Mouse (Mus musculus) hindbrain, embryonic 13.5 days (tissue): ENCODE measurements around the gene Idh2. TPM values are rescaled to one million over a fixed set of nuclear protein-coding genes. Genes with fewer than 3 reads are reported as not detected.

Source experiments
- ATAC-seq: fragments of 200-750 bp; cut with Nextera tagmentation; 2 replicates; pipeline ENCODE4 v1.8.0; 2017; ENCODE audit warnings: moderate TSS enrichment; ENCODE audit not compliant: low FRiP score
- H3K27ac ChIP-seq: fragments of 300-500 bp; sonication (generic); 2 replicates; pipeline ENCODE4 v1.5.1; 2015; ENCODE audit warnings: inconsistent platforms, mild to moderate bottlenecking, moderate library complexity
- H3K27me3 ChIP-seq: fragments of 300-500 bp; sonication (generic); 2 replicates; pipeline ENCODE4 v1.6.1; 2015; ENCODE audit warnings: mild to moderate bottlenecking, inconsistent platforms
- H3K36me3 ChIP-seq: fragments of 300-500 bp; sonication (generic); 2 replicates; pipeline ENCODE4 v1.6.1; 2015; ENCODE audit warnings: mild to moderate bottlenecking, inconsistent platforms
- H3K4me1 ChIP-seq: fragments of 300-500 bp; sonication (generic); replicated peaks from 2 replicates; pipeline ENCODE4 v1.6.1; 2015; ENCODE audit warnings: inconsistent platforms
- H3K4me2 ChIP-seq: fragments of 300-500 bp; sonication (generic); 2 replicates; pipeline ENCODE4 v1.6.1; 2015; ENCODE audit warnings: inconsistent platforms, mild to moderate bottlenecking, moderate library complexity
- H3K4me3 ChIP-seq: fragments of 300-500 bp; sonication (generic); 2 replicates; pipeline ENCODE4 v1.5.1; 2015; ENCODE audit warnings: mild to moderate bottlenecking, inconsistent platforms
- H3K9ac ChIP-seq: fragments of 300-500 bp; sonication (generic); 2 replicates; pipeline ENCODE4 v1.6.1; 2015; ENCODE audit warnings: mild to moderate bottlenecking, inconsistent platforms
- H3K9me3 ChIP-seq: fragments of 300-500 bp; sonication (generic); 2 replicates; pipeline ENCODE4 v1.6.1; 2016; ENCODE audit warnings: inconsistent platforms
- WGBS: fragments of 180-500 bp; shearing (Covaris S2); methylation state at CpG from one replicate; pipeline ENCODE4 v1.1.7; 2015; 5-methylcytosine and 5-hydroxymethylcytosine counted together
- polyA plus RNA-seq: library from polyadenylated mRNA; unstranded; fragments of >200 nt; fragmentation: Nextera tagmentation; extraction: Ambion mirVana; gene quantifications from 2 replicates; pipeline ENCODE4 v1.2.1, GENCODE M21; 2015

The Idh2 gene
- polyA plus RNA-seq, 1 experiment from 2014 or later = 237 TPM

DNA sequence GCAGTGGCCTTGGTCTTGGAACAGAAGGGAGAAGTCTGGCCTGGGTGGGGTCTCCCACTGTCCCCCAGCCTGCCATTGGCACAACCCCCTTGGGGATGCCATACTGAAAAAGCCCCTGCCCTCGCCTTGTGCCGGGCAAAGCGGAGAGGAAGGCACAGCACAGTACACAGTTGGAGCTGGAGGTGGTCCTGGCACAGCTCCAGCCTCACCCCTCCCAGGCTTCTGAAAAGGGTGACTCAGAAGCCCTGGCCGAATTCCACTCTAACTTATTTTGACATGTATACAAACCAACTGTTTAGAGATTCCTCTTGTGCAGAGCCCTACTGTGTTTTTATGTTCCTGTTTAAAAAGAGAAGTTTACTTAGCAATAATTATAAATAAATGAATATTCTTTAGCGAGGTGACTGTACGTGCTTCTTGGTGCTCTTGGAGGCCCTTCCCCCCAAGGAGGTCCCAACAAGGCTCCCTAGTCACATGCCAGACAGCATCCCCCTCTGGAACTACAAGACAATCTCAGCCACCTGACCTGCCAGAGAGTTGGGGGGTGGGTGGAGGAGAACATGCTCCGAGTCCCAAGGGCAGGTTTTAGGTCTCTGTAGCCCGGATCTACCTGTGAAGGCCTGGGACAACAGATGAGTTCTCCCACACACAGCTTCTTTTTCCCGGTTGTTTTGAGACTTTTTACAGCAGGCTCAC, 22.7 kb downstream of the Idh2 start:
- Histone ChIP-seq H3K9me3 (no peaks in the 10 kb centered on the region), H3K9ac (no peak overlapping the region), H3K27ac (0 out of 2 replicates have a peak overlapping the region, but pooled peaks have one; percentile 32), H3K36me3 (peaks cover 96% of the 10 kb centered on the region), H3K27me3 (no peaks in the 10 kb centered on the region), H3K4me1 (peaks cover 13% of the 10 kb centered on the region), H3K4me2 (no peak overlapping the region), H3K4me3 (no peak overlapping the region)
- ATAC-seq = peak; percentile 30; the same call in 1 of the 2 replicates
- 70% methylated on average over 9 of the region's 9 CpGs for WGBS

DNA sequence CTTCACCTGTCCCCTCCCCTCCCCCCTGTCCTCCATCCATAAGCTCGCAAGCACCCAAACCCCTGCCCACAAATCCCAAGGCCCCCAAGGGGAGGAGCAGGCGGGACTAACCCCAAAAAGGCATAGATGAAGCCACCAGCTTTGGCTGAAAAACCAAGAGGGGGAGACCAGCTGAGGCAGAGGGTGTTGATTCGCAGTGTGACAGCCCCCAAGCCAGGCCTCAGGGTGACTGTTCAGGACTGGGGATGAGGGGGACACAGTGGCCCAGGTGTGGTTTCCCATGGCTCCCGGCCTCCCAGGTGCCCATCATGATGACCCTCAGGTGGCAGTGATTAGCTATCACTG, 23.4 kb downstream of the Idh2 start:
- no peak overlapping the region for H3K9ac ChIP-seq
- no peak overlapping the region for H3K4me2 ChIP-seq
- H3K27me3 ChIP-seq = no peaks in the 10 kb centered on the region
- H3K27ac ChIP-seq = 0 out of 2 replicates have a peak overlapping the region, but pooled peaks have one; percentile 18
- peaks cover 13% of the 10 kb centered on the region for H3K4me1 ChIP-seq
- H3K4me3 ChIP-seq = no peak overlapping the region
- peaks cover 96% of the 10 kb centered on the region for H3K36me3 ChIP-seq
- H3K9me3 ChIP-seq = no peaks in the 10 kb centered on the region
- WGBS = 81% methylated on average over 4 of the region's 4 CpGs
- ATAC-seq = no peak

GRCm38 (mm10) chr7:80091004-80091865, 24.0 kb downstream of the Idh2 start:
- no peaks in the 10 kb centered on the region for H3K9me3 ChIP-seq
- H3K4me2 ChIP-seq = no peak overlapping the region
- H3K4me1 ChIP-seq = peaks cover 13% of the 10 kb centered on the region
- 0 out of 2 replicates have a peak overlapping the region, but pooled peaks have one; percentile 12 for H3K27ac ChIP-seq
- 65% methylated on average over 13 of the region's 13 CpGs for WGBS
- no peak overlapping the region for H3K9ac ChIP-seq
- H3K27me3 ChIP-seq = no peaks in the 10 kb centered on the region
- ATAC-seq = no peak
- H3K36me3 ChIP-seq = peaks cover 96% of the 10 kb centered on the region
- H3K4me3 ChIP-seq = no peak overlapping the region

- H3K27ac ChIP-seq = no peak overlapping the region
- peaks cover 13% of the 10 kb centered on the region for H3K4me1 ChIP-seq
- WGBS = 86% methylated on average over 18 of the region's 18 CpGs
Observed at GRCm38 (mm10) chr7:80090191-80091003, 24.8 kb downstream of the Idh2 start.

DNA sequence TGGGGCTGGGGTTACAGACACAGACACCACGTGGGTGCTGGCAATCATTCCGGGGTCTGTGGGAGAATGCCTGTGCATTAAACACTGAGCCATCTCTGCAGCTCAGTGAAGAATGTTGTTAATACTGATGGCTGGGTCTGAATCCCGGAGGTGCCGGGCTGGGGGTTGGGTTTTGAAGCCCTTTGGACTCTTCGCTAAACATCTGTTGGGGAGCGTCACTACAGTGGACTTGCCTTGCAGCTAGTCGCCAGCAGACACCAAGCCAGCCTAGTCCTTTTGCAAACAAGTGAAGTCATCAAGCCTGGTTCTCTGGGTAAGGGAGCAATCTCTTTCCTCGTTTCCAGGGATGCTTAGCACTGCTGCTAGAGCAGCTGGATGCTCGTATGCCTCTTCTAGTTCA, 27.0 kb downstream of the Idh2 start:
- no peak for ATAC-seq
- H3K4me2 ChIP-seq = no peak overlapping the region
- 85% methylated on average over 9 of the region's 9 CpGs for WGBS
- H3K4me3 ChIP-seq = no peak overlapping the region
- no peaks in the 10 kb centered on the region for H3K9me3 ChIP-seq
- peaks cover 16% of the 10 kb centered on the region for H3K4me1 ChIP-seq
- no peak overlapping the region for H3K27ac ChIP-seq
- peaks cover 79% of the 10 kb centered on the region for H3K36me3 ChIP-seq
- H3K9ac ChIP-seq = no peak overlapping the region
- H3K27me3 ChIP-seq = no peaks in the 10 kb centered on the region

More at GRCm38 (mm10) chr7:80090191-80091003, 24.8 kb downstream of the Idh2 start:
- Histone ChIP-seq H3K4me2 (no peak overlapping the region), H3K27me3 (no peaks in the 10 kb centered on the region), H3K9me3 (no peaks in the 10 kb centered on the region), H3K9ac (peak overlapping the region; percentile 35; the same call in 1 of the 2 replicates), H3K36me3 (peaks cover 94% of the 10 kb centered on the region), H3K4me3 (no peak overlapping the region)
- no peak; the same call in 1 of the 2 replicates for ATAC-seq

- Histone ChIP-seq H3K4me3 (no peak overlapping the region), H3K27ac (no peak overlapping the region), H3K9me3 (no peaks in the 10 kb centered on the region), H3K4me2 (no peak overlapping the region), H3K4me1 (0 out of 2 replicates have a peak, but pooled peaks cover 7% of the 10 kb centered on the region), H3K27me3 (no peaks in the 10 kb centered on the region), H3K9ac (no peak overlapping the region), H3K36me3 (peaks cover 81% of the 10 kb centered on the region)
- WGBS = 87% methylated on average over 33 of the region's 33 CpGs
- ATAC-seq = no peak; the same call in 1 of the 2 replicates
Observed at GRCm38 (mm10) chr7:80085970-80086715, 29.0 kb downstream of the Idh2 start.

DNA sequence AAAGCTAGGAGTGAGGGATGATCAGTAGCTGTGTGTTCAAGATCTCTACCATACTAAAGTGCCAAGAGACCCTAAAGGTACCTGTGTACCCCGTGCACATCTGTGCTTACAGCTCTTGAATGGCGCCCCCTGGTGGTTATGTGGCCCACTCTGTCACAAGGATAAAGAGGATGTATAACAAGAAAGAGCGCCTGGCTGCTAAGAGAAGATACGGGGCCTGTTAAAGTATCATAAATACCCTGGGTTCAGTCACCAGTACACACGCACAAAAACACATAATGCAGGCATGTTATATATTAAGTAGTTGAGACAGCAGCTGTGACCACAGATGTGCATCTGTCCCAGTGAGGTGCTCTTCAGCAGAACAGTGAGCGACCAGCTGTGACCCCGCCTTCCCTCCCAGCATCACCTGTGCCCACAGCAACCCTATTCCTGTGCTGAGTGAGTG, 30.7 kb downstream of the Idh2 start:
- Histone ChIP-seq H3K4me3 (no peak overlapping the region), H3K27me3 (no peaks in the 10 kb centered on the region), H3K9me3 (no peaks in the 10 kb centered on the region), H3K27ac (peak overlapping the region; percentile 35), H3K9ac (no peak overlapping the region), H3K4me2 (no peak overlapping the region), H3K4me1 (peaks cover 19% of the 10 kb centered on the region), H3K36me3 (peaks cover 66% of the 10 kb centered on the region)
- WGBS = 57% methylated on average over 7 of the region's 7 CpGs
- ATAC-seq = peak; percentile 25; the same call in 1 of the 2 replicates

DNA sequence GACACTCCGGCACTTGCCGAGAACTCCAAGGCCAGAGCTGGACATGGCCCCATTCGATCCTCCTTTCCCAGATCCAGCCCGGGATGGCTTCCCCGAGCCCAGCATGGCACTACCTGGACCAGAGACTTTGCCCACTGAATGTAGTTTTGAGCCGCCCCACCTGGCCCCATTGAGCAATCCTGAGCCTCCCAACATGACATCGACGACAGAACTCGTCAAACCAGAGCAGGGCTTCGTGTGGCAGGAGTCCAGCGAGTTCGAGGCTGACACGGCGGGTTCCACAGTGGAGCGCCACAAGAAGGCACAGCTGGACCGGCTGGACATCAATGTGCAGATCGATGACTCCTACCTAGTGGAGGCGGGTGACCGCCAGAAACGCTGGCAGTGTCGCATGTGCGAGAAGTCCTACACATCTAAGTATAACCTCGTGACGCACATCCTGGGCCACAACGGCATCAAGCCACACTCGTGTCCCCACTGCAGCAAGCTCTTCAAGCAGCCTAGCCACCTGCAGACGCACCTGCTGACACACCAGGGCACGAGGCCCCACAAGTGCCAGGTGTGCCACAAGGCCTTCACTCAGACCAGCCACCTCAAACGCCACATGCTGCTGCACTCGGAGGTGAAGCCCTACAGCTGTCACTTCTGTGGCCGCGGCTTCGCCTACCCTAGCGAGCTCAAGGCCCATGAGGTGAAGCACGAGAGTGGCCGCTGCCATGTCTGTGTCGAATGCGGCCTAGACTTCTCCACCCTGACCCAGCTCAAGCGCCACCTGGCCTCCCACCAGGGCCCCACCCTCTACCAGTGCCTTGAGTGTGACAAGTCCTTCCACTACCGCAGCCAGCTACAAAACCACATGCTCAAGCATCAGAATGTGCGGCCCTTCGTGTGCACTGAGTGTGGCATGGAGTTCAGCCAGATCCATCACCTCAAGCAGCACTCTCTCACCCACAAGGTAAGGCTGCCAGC, 33.3 kb downstream of the Idh2 start:
- Histone ChIP-seq H3K27me3 (no peaks in the 10 kb centered on the region), H3K9me3 (no peaks in the 10 kb centered on the region), H3K9ac (no peak overlapping the region), H3K4me1 (peaks cover 43% of the 10 kb centered on the region), H3K4me3 (no peak overlapping the region), H3K36me3 (peaks cover 42% of the 10 kb centered on the region), H3K27ac (no peak overlapping the region), H3K4me2 (no peak overlapping the region)
- ATAC-seq = no peak
- 93% methylated on average over 42 of the region's 42 CpGs for WGBS

DNA sequence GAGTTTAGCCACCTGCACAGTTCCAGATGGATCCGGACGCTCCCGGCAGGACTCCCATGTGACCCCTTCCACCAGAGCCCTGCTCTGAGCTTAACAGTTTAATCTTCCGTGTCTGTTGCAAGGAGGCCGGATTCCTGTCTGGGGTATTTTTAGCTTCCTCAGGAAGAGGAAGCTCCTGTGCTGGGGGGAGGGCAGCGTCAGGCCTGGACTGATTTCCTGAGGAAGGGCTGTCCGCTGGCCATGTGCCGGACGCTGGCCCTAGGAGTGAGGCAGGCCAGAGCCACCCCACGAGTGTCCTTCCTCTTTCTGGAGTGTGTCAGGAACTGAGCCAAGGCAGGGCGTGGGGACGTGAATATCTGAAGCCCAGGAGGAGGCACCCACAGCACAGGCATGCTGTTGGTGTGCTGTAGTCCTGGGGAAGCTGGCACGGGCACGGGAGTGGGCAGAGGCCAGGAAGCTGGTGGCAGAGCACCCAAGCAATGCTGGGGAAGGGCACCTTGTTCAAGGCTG, 36.3 kb downstream of the Idh2 start:
- Histone ChIP-seq H3K36me3 (peaks cover 28% of the 10 kb centered on the region), H3K27ac (peak overlapping the region; percentile 69), H3K27me3 (no peaks in the 10 kb centered on the region), H3K4me3 (no peak overlapping the region), H3K4me1 (peaks cover 66% of the 10 kb centered on the region), H3K9me3 (no peaks in the 10 kb centered on the region), H3K9ac (peak overlapping the region; percentile 43; the same call in 1 of the 2 replicates), H3K4me2 (no peak overlapping the region)
- 48% methylated on average over 14 of the region's 14 CpGs for WGBS
- ATAC-seq = no peak

DNA sequence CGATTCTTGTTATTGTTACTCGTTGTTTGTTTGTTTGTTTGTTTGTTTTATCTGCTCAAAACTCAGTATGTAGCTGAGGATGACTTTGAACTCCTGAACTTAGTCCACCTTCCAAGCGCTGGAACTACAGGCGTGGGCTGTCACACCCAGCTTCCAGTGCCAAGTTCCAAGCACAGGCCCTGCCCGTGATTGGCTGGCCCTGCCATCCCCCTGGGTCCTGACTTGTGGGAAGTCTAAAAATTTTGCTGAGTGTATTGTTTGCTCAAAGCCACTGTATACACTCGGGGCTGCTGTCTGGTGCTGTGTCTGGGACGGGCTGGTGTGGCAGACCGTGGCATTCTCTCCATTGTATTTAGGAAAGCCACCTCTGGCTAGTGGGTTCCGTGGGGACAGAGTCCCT, 37.4 kb downstream of the Idh2 start:
- ATAC-seq = 0 out of 2 replicates have a peak, but pooled peaks have one; percentile 8
- Histone ChIP-seq H3K4me2 (no peak overlapping the region), H3K9me3 (no peaks in the 10 kb centered on the region), H3K4me1 (peaks cover 75% of the 10 kb centered on the region), H3K27me3 (no peaks in the 10 kb centered on the region), H3K4me3 (no peak overlapping the region), H3K27ac (peak overlapping the region; percentile 48; the same call in 1 of the 2 replicates), H3K36me3 (peaks cover 18% of the 10 kb centered on the region), H3K9ac (no peak overlapping the region)
- 65% methylated on average over 9 of the region's 9 CpGs for WGBS
